Mouse (Mus musculus) cerebellum, adult 2 months (tissue): Measurements from ENCODE around the gene 1700092M07Rik.

ENCODE experiments used
- CTCF ChIP-seq: fragments of 200-500 bp; IDR thresholded peaks from 2 replicates; pipeline ENCODE4 v1.5.1; 2011; ENCODE audit warnings: low read depth, mild to moderate bottlenecking, control low read depth, low read length, moderate library complexity, borderline replicate concordance; ENCODE audit not compliant: insufficient read depth
- POLR2A ChIP-seq: fragments of 200-500 bp; IDR thresholded peaks from 2 replicates; pipeline ENCODE4 v1.6.1; 2011; ENCODE audit warnings: low read length, control low read depth, borderline replicate concordance; ENCODE audit not compliant: insufficient read depth

GRCm38 (mm10) chr19:8770567-8771270 lies 30.2 kb downstream of the 1700092M07Rik start, which contains the start of gene Tmem223:
- TF ChIP-seq CTCF, result no peak
- peak; percentile 93 for TF ChIP-seq POLR2A
